Mouse (Mus musculus) kidney, adult 2 months (tissue): ENCODE data around the gene Crlf1.

Source experiments
- CTCF ChIP-seq: fragments of 200-500 bp; conservative IDR thresholded peaks from 2 replicates; pipeline ENCODE4 v1.5.1; 2011; ENCODE audit warnings: low read depth, mild to moderate bottlenecking, control low read depth, low read length, moderate library complexity, mixed read lengths; ENCODE audit not compliant: insufficient read depth, insufficient read length
- POLR2A ChIP-seq: fragments of 200-500 bp; IDR thresholded peaks from one replicate; pipeline ENCODE4 v1.6.1; 2011; ENCODE audit warnings: low read depth, low read length, control low read depth

DNA sequence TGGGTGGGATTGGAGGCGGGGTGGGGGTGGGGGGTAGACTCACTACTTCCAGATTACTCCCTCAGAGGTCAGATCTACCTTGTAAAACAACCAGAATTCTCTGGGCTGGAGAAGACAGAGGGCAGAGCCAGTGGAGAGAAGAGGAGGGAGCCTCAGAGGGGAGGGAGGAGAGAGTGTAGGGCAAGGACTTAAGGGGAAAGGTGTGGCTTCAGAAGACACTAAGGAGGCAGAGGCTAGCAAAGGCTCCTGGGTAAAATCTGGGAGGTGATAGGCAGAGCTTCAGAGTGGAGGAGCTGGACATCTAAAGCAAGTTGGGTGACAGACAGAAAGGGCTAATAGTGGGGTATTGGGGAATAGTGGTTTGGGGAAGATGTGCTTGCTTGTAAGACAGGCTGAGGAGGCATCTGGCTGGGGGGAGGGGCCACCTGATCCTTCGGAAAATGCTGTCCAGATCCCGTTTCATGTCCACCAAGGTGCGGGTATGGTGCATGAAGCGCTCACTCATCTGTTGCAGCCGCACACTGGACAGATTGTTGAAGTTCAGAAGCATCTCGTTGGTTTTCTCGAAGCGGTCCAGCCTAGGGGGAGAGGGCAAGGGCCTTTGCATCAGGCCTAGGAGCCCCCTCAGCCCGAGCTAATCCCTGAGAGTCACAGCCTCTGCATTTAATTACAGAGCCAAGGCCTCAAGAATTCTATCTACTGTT is 25.1 kb downstream of the Crlf1 start:
- TF ChIP-seq CTCF, result no peak
- no peak for TF ChIP-seq POLR2A
